Mouse (Mus musculus) NIH3T3 (cell line): ENCODE measurements around the gene Dab2ip.
A peak's percentile ranks its signal among the peaks of the same experiment; 100 is the strongest.

Experiments
- DNase-seq: peaks from one replicate; pipeline ENCODE4 v3.0.0-alpha.2; 2012; ENCODE audit warnings: low read depth

Gene Dab2ip

DNA sequence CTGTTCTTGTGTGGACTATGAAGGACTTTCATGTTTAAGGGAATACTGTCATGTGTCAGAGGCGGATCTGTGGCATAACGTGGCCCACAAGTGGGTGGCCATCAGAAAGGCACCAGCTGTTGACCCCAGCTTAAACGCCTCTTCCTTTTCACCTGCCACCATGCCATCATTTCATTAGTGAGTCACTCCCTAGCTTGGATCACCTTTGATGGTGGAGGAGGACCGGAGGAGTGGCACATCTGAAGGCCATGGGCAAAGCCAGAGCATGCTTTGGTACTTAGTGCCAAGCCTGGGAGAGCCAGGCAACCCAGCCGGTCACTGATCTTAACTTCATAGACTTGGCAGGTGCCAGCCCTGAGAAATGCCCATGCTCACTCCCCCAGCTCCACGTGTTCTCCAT is 96.7 kb downstream of the Dab2ip start:
- no peak for DNase-seq

DNA sequence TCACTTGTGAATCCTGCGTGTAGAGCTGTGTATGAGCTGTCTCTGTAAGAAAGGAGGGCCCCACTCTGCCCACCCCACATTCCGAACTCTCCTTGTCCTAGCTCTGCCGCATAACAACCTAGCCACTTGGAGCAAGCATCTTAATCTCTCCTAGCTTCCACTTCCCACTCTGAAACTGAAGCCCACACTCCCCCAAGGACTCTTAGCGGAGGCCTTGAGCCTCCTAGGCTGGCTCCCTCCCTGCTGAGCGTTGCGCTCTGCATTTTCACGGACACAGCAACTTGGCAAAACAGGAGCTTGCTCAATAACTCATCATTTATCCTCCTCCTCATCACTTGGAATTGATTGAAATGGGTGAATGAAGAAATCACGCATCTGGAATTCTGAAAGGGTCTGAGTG is 97.9 kb downstream of the Dab2ip start:
- no peak for DNase-seq

GRCm38 (mm10) chr2:35658311-35658710 is 100.2 kb downstream of the Dab2ip start:
- no peak for DNase-seq

DNA sequence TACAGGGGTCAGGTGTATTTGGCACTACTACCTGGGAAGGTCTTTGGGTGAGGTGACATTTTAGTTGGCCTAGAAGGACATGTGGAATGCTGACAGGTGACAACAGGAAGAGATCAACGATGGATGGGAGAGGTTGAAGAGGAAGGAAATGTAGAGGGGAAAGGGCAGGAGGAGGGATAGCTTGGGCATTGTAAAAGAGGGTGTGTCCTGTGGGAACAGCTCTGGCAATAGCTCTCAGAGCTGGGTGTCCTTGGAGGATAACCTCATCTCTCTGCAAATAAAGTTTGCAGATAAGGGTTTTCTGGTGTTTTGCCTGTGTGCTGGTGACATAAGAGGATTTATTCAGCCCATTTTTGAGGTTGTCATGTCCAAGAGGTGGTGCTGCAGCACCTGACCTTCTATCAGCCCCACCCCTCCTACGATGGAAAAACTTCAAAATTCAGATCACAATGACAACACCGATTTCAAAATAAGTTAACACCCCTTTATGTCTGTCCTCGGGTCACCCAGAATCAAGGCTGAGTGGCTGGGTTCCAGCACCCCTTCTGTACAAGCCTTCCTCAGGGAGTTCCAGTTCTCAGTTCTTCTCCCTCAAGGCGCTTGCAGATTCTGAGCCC is 101.6 kb downstream of the Dab2ip start:
- DNase-seq, result no peak

DNA sequence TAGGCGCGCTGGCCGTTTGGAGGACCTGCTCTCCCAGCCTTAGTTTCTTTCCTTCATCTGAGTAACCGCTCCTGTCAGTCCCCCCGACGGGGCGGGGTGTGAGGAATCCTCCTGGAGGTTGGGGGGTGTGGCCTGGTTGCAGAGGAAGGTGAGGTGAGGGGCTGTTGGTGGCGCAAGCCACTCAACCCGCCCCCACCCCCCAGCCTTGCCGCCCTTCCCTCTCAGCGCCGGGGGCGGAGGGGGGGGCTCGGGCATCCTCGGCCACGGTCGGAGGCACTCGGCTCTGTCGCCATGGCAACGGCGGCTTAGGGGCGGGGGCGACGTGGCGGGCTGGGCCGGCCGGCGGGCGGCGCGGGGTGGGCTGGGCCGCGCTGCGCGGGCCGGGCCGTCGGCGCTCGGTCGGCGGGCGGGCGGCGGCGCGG is 102.9 kb downstream of the Dab2ip start:
- DNase-seq, result peak; percentile 92

- DNase-seq, result peak; percentile 73
These were observed 103.5 kb downstream of the Dab2ip start for GRCm38 (mm10) chr2:35661454-35662000.

DNA sequence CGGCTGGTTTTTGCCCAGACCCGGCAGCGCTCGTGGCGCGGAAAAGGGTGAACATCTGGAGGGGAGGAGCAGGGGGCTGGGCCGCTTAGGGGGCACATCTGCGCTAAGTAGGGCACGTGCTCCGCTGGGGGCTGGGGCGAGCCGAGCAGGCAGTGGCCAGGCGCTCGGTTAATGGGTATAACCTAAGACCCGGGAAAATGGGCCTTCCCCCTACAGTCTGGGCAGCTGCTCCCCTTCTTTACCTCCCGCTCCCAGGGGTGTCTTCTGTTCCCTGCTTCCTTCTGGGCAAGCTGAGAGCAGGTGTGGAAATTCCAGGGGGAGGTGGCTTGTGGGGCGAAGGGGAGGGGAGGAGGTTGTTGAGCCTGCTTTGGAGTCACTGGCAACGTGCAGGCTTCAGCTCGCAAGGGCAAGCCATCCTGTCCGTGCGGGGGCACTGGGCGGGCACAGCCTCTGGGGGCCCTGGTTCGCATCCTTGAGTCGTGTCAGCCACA is 104.0 kb downstream of the Dab2ip start:
- peak; percentile 62 for DNase-seq

- DNase-seq, result no peak
These were observed 104.9 kb downstream of the Dab2ip start for GRCm38 (mm10) chr2:35662738-35663550.

DNA sequence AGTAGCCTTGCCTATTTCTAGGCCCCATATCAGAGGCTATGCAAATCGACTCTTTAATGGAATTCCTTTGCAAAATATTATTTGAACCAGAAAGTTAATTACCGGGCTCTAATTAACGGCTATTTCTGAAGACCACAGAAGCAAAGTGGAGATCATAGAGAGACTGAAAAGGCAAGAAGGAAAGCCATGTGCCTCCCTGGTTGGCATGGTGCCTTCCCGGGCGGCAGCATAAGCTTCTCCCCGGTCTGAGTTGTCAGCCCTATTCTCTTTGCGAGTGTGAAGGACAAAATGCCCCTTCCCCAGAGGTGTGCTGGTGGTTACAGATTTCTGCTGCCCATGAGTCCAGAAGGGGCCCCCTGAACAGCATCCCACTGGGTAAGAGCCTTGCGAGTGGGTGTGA is 109.7 kb downstream of the Dab2ip start:
- no peak for DNase-seq

DNA sequence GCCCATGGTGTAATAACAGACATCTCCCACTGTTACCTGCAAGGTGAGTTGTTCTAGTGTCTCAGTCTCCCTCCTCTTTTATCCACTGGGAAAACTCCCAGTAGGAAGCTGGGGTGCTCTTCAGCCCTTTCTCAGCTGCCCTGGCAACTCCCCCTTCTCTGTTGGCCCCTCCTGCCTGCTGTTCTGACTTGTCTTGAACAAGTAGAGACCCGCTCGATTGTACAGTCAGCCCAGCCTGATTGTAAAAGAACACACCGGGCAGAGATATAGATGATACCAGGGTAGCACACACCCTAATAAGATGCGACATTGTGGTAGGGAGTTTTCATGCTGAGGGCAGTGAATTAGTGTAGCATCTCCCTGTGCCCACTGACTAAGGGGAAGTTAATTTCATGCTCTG is 111.2 kb downstream of the Dab2ip start:
- no peak for DNase-seq

- DNase-seq, result no peak
These were observed 111.7 kb downstream of the Dab2ip start for GRCm38 (mm10) chr2:35669748-35670147.

- no peak for DNase-seq
These were observed 112.2 kb downstream of the Dab2ip start for GRCm38 (mm10) chr2:35670300-35670699.

GRCm38 (mm10) chr2:35671980-35672910 is 114.2 kb downstream of the Dab2ip start:
- no peak for DNase-seq

- no peak for DNase-seq
These were observed 115.1 kb downstream of the Dab2ip start for GRCm38 (mm10) chr2:35673181-35673580.

GRCm38 (mm10) chr2:35673986-35674385 is 115.9 kb downstream of the Dab2ip start:
- DNase-seq, result peak; percentile 77

DNA sequence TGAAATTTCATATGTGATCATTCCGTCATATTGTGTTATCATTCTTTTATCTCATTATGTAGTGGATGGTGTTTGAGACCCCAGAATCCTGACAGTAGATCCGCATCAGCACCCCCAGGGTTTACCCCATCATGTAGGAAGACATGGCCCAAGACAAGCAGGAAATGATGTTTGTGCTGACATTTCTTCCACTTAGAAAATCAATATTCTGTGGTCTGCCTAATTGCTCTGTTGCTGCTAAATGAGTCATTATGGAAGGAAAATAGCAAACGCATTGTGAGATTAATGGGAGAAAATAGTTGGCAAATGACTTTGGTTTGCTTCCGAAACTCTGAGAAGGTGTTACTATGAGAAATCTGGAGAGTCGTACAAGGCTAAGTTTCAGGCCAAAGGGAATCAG is 116.4 kb downstream of the Dab2ip start:
- DNase-seq, result no peak

DNA sequence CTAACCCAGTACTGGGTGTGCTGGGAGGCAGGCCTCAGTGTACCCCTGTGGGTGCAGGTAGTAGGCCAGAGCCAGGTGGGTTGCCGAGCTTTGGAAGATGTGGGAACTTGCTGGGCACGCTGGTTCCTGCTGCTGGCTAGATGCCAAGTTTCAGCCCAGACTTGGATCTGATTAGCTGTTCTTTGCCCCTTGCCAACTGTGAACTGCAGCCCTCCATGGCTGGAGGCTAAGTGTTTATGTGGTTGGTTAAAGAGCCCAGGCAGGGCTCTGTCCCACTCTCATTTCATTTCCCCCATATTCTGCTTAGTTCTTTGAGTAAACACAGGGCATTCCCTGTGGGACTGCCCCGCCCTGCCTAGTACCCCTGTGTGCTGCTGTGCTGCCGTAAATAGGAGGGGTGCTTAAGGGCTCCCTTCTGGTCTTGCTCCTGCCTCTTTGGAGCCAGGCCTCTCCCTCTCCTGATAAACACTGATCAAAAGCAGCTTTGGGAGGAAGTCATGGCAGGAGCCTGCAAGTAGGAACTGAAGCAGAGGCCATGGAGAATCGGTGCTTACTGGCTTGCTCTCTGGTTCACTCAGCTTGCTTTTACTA is 118.1 kb downstream of the Dab2ip start:
- peak; percentile 51 for DNase-seq

GRCm38 (mm10) chr2:35677855-35678254 is 119.8 kb downstream of the Dab2ip start:
- DNase-seq, result no peak

DNA sequence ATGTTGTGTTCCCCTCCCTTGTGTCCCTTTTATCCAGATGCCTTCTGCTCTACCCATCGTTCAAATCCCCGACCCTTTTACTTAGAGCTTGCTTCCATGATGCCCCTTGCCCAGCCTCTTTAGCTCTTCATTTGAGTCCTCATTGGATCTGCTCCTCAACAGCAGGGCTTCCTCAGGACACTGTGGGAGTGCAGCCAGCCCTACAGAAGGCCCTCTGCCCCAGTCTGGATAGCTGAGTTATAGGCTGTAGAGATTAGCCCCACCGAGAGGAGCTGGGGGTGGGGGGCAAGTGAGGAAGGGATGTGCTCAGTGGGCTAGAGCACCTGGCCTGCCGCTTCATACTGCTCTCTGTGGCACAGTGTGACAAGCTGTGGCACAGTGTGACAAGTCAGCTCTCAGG is 120.4 kb downstream of the Dab2ip start:
- no peak for DNase-seq

GRCm38 (mm10) chr2:35679812-35680672 is 122.0 kb downstream of the Dab2ip start:
- DNase-seq, result peak; percentile 61

DNA sequence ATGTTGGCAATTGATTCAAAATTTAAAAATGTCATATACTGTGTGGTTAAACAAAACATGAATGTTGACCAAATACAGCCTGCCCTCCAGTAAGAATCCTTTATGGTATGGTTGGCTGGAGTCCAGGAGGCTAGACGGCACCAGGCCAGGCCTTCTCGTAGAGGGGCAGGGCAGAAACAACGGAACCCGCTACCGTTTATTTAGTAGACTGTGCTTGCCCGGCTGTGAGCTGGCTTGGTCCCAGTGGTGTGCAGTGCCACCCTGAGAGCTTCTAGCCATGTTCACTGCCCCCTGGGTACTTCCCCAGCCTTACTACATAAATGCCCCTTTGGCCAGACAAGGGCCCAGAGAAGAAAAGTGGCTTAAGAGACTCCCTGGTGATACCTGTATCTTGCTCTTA is 122.8 kb downstream of the Dab2ip start:
- peak; percentile 37 for DNase-seq
